Mouse (Mus musculus) kidney, postnatal 10 days (tissue): Measurements from ENCODE around the gene Cps1.

Experiments used
- DNase-seq: peaks from one replicate; pipeline ENCODE4 v3.0.0; 2021; ENCODE audit warnings: mixed read lengths

The Cps1 gene

GRCm38 (mm10) chr1:67235468-67236217 lies 112.8 kb downstream of the Cps1 start:
- no peak for DNase-seq

- no peak for DNase-seq
These were observed 115.6 kb downstream of the Cps1 start for GRCm38 (mm10) chr1:67238446-67238845.

- no peak for DNase-seq
These were observed 116.1 kb downstream of the Cps1 start for GRCm38 (mm10) chr1:67238941-67239340.

GRCm38 (mm10) chr1:67265222-67265621 lies 142.4 kb downstream of the Cps1 start:
- no peak for DNase-seq

GRCm38 (mm10) chr1:67267972-67268371 lies 145.1 kb downstream of the Cps1 start:
- no peak for DNase-seq

GRCm38 (mm10) chr1:67268450-67268849 lies 145.6 kb downstream of the Cps1 start:
- no peak for DNase-seq

- DNase-seq = no peak
These were observed 153.4 kb downstream of the Cps1 start for GRCm38 (mm10) chr1:67276270-67276669.
